Mouse (Mus musculus): ENCODE measurements around the gene Mpv17l2. TPM values are rescaled to one million over a fixed set of nuclear protein-coding genes. Genes with fewer than 3 reads are reported as not detected.
A peak's percentile ranks its signal among the peaks of the same experiment; 100 is the strongest.

The Mpv17l2 gene
- 52.2 and 52.7 TPM in 2 replicates for polyA plus RNA-seq (2016; fragmentation: Nextera tagmentation; extraction: Ambion mirVana)

DNA sequence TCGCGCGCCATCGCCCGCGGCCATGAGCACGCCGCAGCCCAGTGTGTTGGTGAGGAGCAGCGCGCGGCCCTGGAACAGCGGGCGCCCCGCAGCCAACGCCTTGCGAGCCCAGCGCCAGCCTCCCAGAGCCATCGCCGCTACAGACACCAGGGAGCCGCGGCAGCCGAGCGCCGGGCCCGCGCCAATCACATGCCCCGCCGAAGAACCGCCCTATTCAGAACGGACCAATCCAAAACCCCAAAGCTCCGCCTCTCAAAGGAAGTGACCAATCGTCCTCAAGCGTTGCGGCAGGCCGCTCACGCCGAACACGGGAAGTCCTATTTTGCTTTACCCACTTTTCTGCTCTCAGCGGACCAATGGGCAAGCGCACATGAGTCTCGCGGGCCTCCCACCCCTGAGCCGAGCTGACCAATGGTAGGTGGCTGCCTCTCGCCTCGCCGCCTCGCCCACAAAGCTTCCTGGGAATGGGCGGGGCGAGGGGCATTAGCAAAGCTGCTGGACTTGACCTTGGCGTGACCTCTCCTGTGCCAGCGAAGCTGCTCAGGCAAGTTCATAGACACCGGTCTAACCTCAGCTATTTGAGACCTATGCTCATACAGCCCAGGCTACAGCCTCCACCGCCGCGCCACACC lies at the start of gene Mpv17l2:
Mpv17l2 (minus strand) TSS at position 172 of the 632 bp plus-strand sequence.
- under 1% methylated on average over 55 of the region's 55 CpGs for WGBS (ENCODE audit: insufficient replicate concordance)
- Histone ChIP-seq H3K27ac (peak within 1 kb of the TSS; percentile 93), H3K9ac (peak within 1 kb of the TSS; percentile 91), H3K4me2 (peak within 1 kb of the TSS; percentile 99), H3K4me3 (peak within 1 kb of the TSS; percentile 76), H3K9me3 (replicated peaks) (no peaks in the 10 kb centered on the region), H3K27me3 (replicated peaks) (no peaks in the 10 kb centered on the region), H3K4me1 (peaks cover 82% of the 10 kb centered on the region), H3K36me3 (peaks cover 34% of the 10 kb centered on the region)
- peak; percentile 90 for ATAC-seq

GRCm38 (mm10) chr8:70808955-70809701 lies 48.4 kb upstream of the Mpv17l2 start:
- Histone ChIP-seq H3K9me3 (replicated peaks) (no peaks in the 10 kb centered on the region), H3K4me2 (no peak overlapping the region), H3K27ac (no peak overlapping the region), H3K4me1 (peaks cover 60% of the 10 kb centered on the region), H3K27me3 (replicated peaks) (peaks cover 59% of the 10 kb centered on the region), H3K9ac (no peak overlapping the region), H3K4me3 (no peak overlapping the region), H3K36me3 (no peaks in the 10 kb centered on the region)
- WGBS (ENCODE audit: insufficient replicate concordance), result 66% methylated on average over 8 of the region's 8 CpGs
- no peak for ATAC-seq

DNA sequence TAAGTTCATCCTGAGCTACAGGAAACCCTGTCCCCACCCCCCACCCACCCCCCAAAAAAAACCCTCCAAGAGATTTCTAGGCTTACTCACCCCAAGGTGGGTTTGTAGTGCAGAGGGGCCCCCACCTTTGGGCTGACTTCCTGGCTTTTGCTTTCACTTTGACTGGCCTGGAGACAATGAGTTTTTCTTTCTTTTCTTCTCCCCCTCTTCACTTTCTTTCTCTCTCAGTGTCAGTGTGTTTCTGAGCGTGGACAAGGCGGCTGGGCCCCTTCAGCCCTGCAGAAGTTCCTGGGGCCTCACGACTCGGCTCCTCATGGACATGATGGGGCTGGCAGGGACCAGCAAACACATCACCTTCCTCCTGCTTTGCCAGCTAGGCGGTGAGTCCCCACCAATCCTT lies 47.5 kb upstream of the Mpv17l2 start, which contains the start of gene Il12rb1:
Il12rb1 (plus strand) TSS at position 211 of the 400 bp plus-strand sequence.
- 47% methylated on average over 5 of the region's 5 CpGs for WGBS (ENCODE audit: insufficient replicate concordance)
- H3K4me2 ChIP-seq, result peak within 1 kb of the TSS; percentile 32
- H3K9me3 ChIP-seq (replicated peaks), result no peaks in the 10 kb centered on the region
- H3K4me1 ChIP-seq, result peaks cover 69% of the 10 kb centered on the region
- H3K27me3 ChIP-seq (replicated peaks), result peaks cover 58% of the 10 kb centered on the region
- peak within 1 kb of the TSS; percentile 35; the same call in 1 of the 2 replicates for H3K9ac ChIP-seq
- no peak within 1 kb of the TSS for H3K4me3 ChIP-seq
- no peak for ATAC-seq
- no peaks in the 10 kb centered on the region for H3K36me3 ChIP-seq
- 0 out of 2 replicates have a peak within 1 kb of the TSS, but pooled peaks have one; percentile 56 for H3K27ac ChIP-seq

DNA sequence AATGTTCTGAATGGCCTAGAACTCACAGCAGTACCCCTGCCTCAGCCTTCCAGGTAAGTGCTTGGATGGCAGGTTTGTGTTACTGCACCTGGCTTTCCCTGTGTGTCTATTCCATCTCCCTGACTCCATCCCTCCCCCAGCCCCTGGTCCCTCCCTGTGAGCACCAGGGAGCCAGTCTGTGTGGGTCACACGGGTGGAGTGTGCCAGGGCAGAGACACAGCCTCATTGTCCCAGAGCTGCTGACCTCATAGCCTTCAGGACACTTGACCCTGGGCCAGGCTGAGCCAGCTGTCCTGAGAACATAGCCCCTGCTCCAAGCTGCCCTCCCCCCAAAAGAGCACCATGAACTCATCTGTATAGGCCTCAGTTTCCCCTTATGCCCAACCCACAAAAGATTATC lies 46.6 kb upstream of the Mpv17l2 start:
- Histone ChIP-seq H3K4me1 (peaks cover 78% of the 10 kb centered on the region), H3K9ac (peak overlapping the region; percentile 35; the same call in 1 of the 2 replicates), H3K27ac (0 out of 2 replicates have a peak overlapping the region, but pooled peaks have one; percentile 56), H3K9me3 (replicated peaks) (no peaks in the 10 kb centered on the region), H3K4me2 (peak overlapping the region; percentile 32), H3K4me3 (no peak overlapping the region), H3K27me3 (replicated peaks) (peaks cover 58% of the 10 kb centered on the region), H3K36me3 (no peaks in the 10 kb centered on the region)
- no peak for ATAC-seq
- 76% methylated on average over 1 of the region's 1 CpGs for WGBS (ENCODE audit: insufficient replicate concordance)

DNA sequence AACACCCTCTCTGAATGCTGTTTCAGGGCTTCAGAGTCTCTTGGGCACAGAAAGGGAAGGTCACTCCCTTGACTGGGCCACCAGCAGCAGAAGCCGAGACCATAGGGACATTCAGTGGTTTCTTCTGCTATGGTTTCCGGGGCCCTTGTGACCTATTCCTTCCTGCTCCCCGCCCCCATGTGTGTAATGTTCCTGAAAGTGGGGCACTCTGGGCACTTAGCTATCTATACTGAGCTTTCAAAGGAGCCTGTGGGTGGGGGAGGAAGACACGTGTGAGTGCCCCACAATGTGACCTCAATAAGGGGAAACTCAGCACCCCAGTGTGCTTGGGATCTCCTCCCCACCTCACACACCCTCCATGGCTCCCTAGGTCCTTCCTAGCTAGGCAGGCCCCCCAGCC lies 45.8 kb upstream of the Mpv17l2 start:
- Histone ChIP-seq H3K4me3 (no peak overlapping the region), H3K9me3 (replicated peaks) (no peaks in the 10 kb centered on the region), H3K4me2 (peak overlapping the region; percentile 32), H3K9ac (0 out of 2 replicates have a peak overlapping the region, but pooled peaks have one; percentile 27), H3K27me3 (replicated peaks) (peaks cover 60% of the 10 kb centered on the region), H3K4me1 (peaks cover 85% of the 10 kb centered on the region), H3K27ac (peak overlapping the region; percentile 56; the same call in 1 of the 2 replicates), H3K36me3 (no peaks in the 10 kb centered on the region)
- ATAC-seq, result no peak
- WGBS (ENCODE audit: insufficient replicate concordance), result 22% methylated on average over 4 of the region's 4 CpGs

- H3K36me3 ChIP-seq, result no peaks in the 10 kb centered on the region
- no peaks in the 10 kb centered on the region for H3K9me3 ChIP-seq (replicated peaks)
- H3K4me2 ChIP-seq, result peak within 1 kb of the TSS; percentile 99
- H3K9ac ChIP-seq, result peak within 1 kb of the TSS; percentile 75
- peak within 1 kb of the TSS; percentile 68 for H3K4me3 ChIP-seq
- under 1% methylated on average over 45 of the region's 45 CpGs for WGBS (ENCODE audit: insufficient replicate concordance)
- H3K27ac ChIP-seq, result peak within 1 kb of the TSS; percentile 78
- ATAC-seq, result peak; percentile 87
- peaks cover 66% of the 10 kb centered on the region for H3K27me3 ChIP-seq (replicated peaks)
- H3K4me1 ChIP-seq, result peaks cover 85% of the 10 kb centered on the region
These were observed 43.9 kb upstream of the Mpv17l2 start, which contains the start of gene Mast3 for GRCm38 (mm10) chr8:70804481-70805206. Gene Mast3, minus strand, starts transcription at chr8:70805054.

DNA sequence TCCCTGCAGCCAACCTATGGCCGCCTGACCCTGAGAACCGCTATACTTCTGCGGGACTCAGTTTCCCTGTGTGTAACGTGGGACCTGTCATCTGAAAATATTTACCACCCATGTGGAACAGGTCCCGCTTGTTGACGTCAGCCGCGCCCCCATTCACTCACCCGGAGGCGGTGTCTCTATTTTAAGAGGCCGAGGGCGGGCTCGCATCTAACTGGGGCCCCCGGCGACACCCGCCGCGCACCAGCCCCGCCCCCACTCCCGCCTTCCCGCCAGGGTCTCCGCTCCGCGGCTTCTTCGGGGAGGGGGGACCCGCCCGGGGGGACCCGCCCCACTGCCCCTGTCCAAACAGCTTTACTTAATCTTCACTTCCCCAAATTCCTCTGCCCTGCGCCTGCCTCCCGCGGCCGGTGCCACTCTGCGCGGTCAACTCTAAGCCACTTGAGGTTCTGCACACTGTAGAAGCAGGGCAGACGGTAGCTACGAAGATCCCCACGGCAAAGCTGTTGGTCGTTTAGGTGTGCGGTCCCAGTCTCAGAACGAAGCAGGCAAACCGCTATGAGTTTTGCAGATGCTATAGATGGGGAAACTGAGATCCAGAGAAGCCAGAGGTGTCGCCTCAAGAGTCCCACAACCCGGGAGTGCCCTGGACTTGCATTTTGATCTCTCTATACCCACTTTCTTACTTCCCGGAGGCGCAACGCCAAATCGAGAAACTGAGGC lies 43.2 kb upstream of the Mpv17l2 start:
- WGBS (ENCODE audit: insufficient replicate concordance), result 1% methylated on average over 38 of the region's 47 CpGs
- Histone ChIP-seq H3K27ac (peak overlapping the region; percentile 78), H3K4me2 (peak overlapping the region; percentile 99), H3K9ac (peak overlapping the region; percentile 75), H3K4me3 (peak overlapping the region; percentile 68), H3K27me3 (replicated peaks) (peaks cover 66% of the 10 kb centered on the region), H3K4me1 (peaks cover 83% of the 10 kb centered on the region), H3K36me3 (no peaks in the 10 kb centered on the region), H3K9me3 (replicated peaks) (no peaks in the 10 kb centered on the region)
- ATAC-seq, result peak; percentile 54

GRCm38 (mm10) chr8:70802786-70803510 lies 42.2 kb upstream of the Mpv17l2 start:
- 67% methylated on average over 11 of the region's 11 CpGs for WGBS (ENCODE audit: insufficient replicate concordance)

DNA sequence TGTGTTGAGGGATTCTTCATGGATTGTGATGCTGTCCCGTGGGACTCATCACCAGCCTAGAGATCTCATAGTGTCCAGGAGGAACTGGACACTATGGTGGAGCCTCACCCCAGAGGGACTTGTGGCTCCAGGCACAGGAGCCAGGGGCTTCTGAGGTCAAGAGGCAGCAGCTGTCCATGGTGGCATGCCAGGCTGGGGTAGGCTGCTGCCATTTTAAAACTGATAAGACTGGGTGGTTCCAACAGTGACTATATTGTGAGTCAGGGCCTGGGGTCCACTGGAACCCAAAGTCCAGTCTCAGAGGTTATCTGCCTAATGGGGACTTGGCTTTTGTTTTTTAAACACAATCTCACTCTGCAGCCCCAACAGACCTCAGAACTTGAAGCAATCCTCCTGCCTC lies 41.1 kb upstream of the Mpv17l2 start:
- ATAC-seq, result no peak
- Histone ChIP-seq H3K4me2 (no peak overlapping the region), H3K9ac (no peak overlapping the region), H3K27ac (no peak overlapping the region), H3K9me3 (replicated peaks) (no peaks in the 10 kb centered on the region), H3K4me1 (peaks cover 79% of the 10 kb centered on the region), H3K36me3 (no peaks in the 10 kb centered on the region), H3K4me3 (no peak overlapping the region), H3K27me3 (replicated peaks) (peaks cover 73% of the 10 kb centered on the region)
- 48% methylated on average over 1 of the region's 1 CpGs for WGBS (ENCODE audit: insufficient replicate concordance)

More at GRCm38 (mm10) chr8:70802786-70803510, 42.2 kb upstream of the Mpv17l2 start:
- H3K4me2 ChIP-seq, result peak overlapping the region; percentile 99
- peak overlapping the region; percentile 68 for H3K4me3 ChIP-seq
- no peaks in the 10 kb centered on the region for H3K9me3 ChIP-seq (replicated peaks)
- H3K9ac ChIP-seq, result peak overlapping the region; percentile 75
- H3K36me3 ChIP-seq, result no peaks in the 10 kb centered on the region
- H3K4me1 ChIP-seq, result peaks cover 79% of the 10 kb centered on the region
- ATAC-seq, result no peak
- H3K27me3 ChIP-seq (replicated peaks), result peaks cover 70% of the 10 kb centered on the region
- peak overlapping the region; percentile 78; the same call in 1 of the 2 replicates for H3K27ac ChIP-seq

- H3K4me3 ChIP-seq, result no peak overlapping the region
- no peaks in the 10 kb centered on the region for H3K36me3 ChIP-seq
- H3K9me3 ChIP-seq (replicated peaks), result no peaks in the 10 kb centered on the region
- 28% methylated on average over 15 of the region's 15 CpGs for WGBS (ENCODE audit: insufficient replicate concordance)
- no peak overlapping the region for H3K9ac ChIP-seq
- peaks cover 72% of the 10 kb centered on the region for H3K27me3 ChIP-seq (replicated peaks)
- no peak overlapping the region for H3K27ac ChIP-seq
- no peak for ATAC-seq
- H3K4me1 ChIP-seq, result peaks cover 79% of the 10 kb centered on the region
- no peak overlapping the region for H3K4me2 ChIP-seq
These were observed 40.4 kb upstream of the Mpv17l2 start for GRCm38 (mm10) chr8:70801156-70801555.
